Comparison of ENCODE assay signal across 17 mouse cellular contexts in the genomic region with DNA sequence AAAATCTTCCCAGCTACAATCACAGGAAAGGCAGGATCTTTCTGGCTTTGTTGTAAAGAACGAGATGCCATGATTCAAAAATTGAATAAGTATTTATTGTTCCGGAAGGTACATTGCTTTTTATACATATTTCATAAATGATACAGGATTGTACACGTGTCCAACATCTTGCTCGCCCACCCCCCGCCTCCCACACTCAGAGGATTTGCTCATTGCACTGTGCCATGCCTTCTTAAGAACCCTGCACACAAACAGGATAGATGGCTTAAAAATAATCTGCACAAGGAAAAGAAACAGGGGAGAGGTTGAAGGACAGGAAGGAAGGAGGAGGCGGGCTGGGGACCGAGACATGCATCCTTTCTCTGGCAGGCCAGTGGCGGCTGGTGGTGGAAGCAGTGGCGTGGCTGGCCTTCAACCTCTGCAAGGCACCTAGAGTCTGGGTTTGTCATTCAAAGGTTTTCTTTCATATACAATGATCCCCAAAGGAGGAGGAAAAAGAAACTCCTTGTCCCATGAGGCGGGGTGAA. TPM values are rescaled to one million over a fixed set of nuclear protein-coding genes. Genes with fewer than 3 reads are reported as not detected.
DNase-seq lines count a peak whose midpoint lies in the region; ATAC-seq and TF ChIP-seq lines count a peak whose summit lies in the region.
"Had no signal": no experiment of that assay in that cellular context is flagged by ENCODE, and none has a peak within 500 bp of the region (broad histone marks: within the 10 kb centered on the region; RNA-seq: fewer than 3 reads in every experiment).

No protein-coding gene starts in this region.

- no peak for TF ChIP-seq EP300 in heart, adult 2 months (IDR thresholded peaks at IDR 0.05; ENCODE audit: insufficient read depth, low read depth, low read length)

- DNase-seq in heart, adult 2 months, result no peak
- DNase-seq in kidney, postnatal 14 days, result peak; percentile 39
- no peak for DNase-seq in kidney, adult 9 months
- DNase-seq in hindbrain, embryonic 11.5 days (ENCODE audit: low spot score), result no peak
- DNase-seq: adrenal gland, postnatal 10 days; cerebellum, adult 9-11 months; lung, adult 18-20 months; spleen, adult 18-20 months; thymus, postnatal 14 days had no signal

- ATAC-seq in heart, embryonic 13.5 days (ENCODE audit: extremely low read depth, insufficient number of reproducible peaks, low FRiP score, low TSS enrichment), result no peak
- ATAC-seq in megakaryocyte, adult 5-6 weeks (ENCODE audit: poor library complexity, severe bottlenecking), result no peak
- ATAC-seq in hindbrain, embryonic 11.5 days (ENCODE audit: low FRiP score), result no peak
- ATAC-seq: forebrain, embryonic 13.5 days had no signal

- no peak for TF ChIP-seq POLR2A in heart, adult 2 months (IDR thresholded peaks at IDR 0.05; ENCODE audit: insufficient read depth, low read depth, low read length)

- no peak overlapping the region for H3K4me2 ChIP-seq in heart, embryonic 13.5 days
- no peak overlapping the region for H3K4me2 ChIP-seq in hindbrain, embryonic 11.5 days (replicated peaks; ENCODE audit: low read depth, low read length)
- H3K4me2 ChIP-seq: forebrain, embryonic 13.5 days; limb, embryonic 12.5 days; stomach, embryonic 15.5 days had no signal

- H3K9me3 ChIP-seq in heart, embryonic 13.5 days, result no peaks in the 10 kb centered on the region
- H3K9me3 ChIP-seq in megakaryocyte, embryonic 14.5 days, result no peaks in the 10 kb centered on the region
- no peaks in the 10 kb centered on the region for H3K9me3 ChIP-seq in hindbrain, embryonic 11.5 days (ENCODE audit: control insufficient read depth, low read length)
- H3K9me3 ChIP-seq: forebrain, embryonic 13.5 days; limb, embryonic 12.5 days; stomach, embryonic 15.5 days had no signal

- no peak for TF ChIP-seq CTCF in heart, adult 2 months (IDR thresholded peaks at IDR 0.05)

- H3K36me3 ChIP-seq in heart, embryonic 13.5 days, result peaks cover 14% of the 10 kb centered on the region
- 0 out of 2 replicates have a peak, but pooled peaks cover 2% of the 10 kb centered on the region for H3K36me3 ChIP-seq in heart, adult 2 months (ENCODE audit: control insufficient read depth, insufficient read depth, low read length)
- H3K36me3 ChIP-seq in megakaryocyte, embryonic 14.5 days (replicated peaks; ENCODE audit: low read length), result peaks cover 70% of the 10 kb centered on the region
- H3K36me3 ChIP-seq in hindbrain, embryonic 11.5 days (ENCODE audit: control insufficient read depth, insufficient read depth, low read length), result no peaks in the 10 kb centered on the region
- H3K36me3 ChIP-seq: stomach, embryonic 15.5 days had no signal

- H3K4me1 ChIP-seq in heart, embryonic 13.5 days, result peaks cover 47% of the 10 kb centered on the region
- peaks cover 4% of the 10 kb centered on the region for H3K4me1 ChIP-seq in heart, adult 2 months (ENCODE audit: control insufficient read depth, insufficient read depth, low read length)
- H3K4me1 ChIP-seq in megakaryocyte, embryonic 14.5 days, result peaks cover 76% of the 10 kb centered on the region
- H3K4me1 ChIP-seq in hindbrain, embryonic 11.5 days (replicated peaks; ENCODE audit: control insufficient read depth, insufficient read depth, low read length), result no peaks in the 10 kb centered on the region
- H3K4me1 ChIP-seq: forebrain, embryonic 13.5 days had no signal

- H3K4me3 ChIP-seq in heart, embryonic 13.5 days, result no peak overlapping the region
- H3K4me3 ChIP-seq in heart, adult 2 months, result no peak overlapping the region
- peak overlapping the region; percentile 43 for H3K4me3 ChIP-seq in megakaryocyte, embryonic 14.5 days (replicated peaks)
- H3K4me3 ChIP-seq in hindbrain, embryonic 11.5 days (ENCODE audit: low read depth, low read length), result no peak overlapping the region
- H3K4me3 ChIP-seq: forebrain, embryonic 13.5 days; limb, embryonic 12.5 days; stomach, embryonic 15.5 days had no signal

- WGBS in heart, embryonic 13.5 days, result 70% methylated on average over 10 of the region's 10 CpGs
- WGBS in heart, adult 2 months, result 57% methylated on average over 10 of the region's 10 CpGs
- 89% methylated on average over 10 of the region's 10 CpGs for WGBS in hindbrain, embryonic 11.5 days

- H3K9ac ChIP-seq in heart, embryonic 13.5 days, result no peak overlapping the region
- no peak overlapping the region for H3K9ac ChIP-seq in heart, adult 2 months (ENCODE audit: low read depth, low read length)
- no peak overlapping the region for H3K9ac ChIP-seq in hindbrain, embryonic 11.5 days (ENCODE audit: low read depth, low read length)
- H3K9ac ChIP-seq: forebrain, embryonic 13.5 days; limb, embryonic 12.5 days; stomach, embryonic 15.5 days had no signal

- intact Hi-C loops in heart, adult 2 months (cut with DNase I), result no loop called here

- peak overlapping the region; percentile 63; the same call in 1 of the 2 replicates for H3K27ac ChIP-seq in heart, embryonic 13.5 days (replicated peaks)
- H3K27ac ChIP-seq in heart, adult 2 months, result no peak overlapping the region
- H3K27ac ChIP-seq in hindbrain, embryonic 11.5 days (ENCODE audit: low read depth, low read length), result no peak overlapping the region
- H3K27ac ChIP-seq: forebrain, embryonic 13.5 days; limb, embryonic 12.5 days had no signal

- no peaks in the 10 kb centered on the region for H3K27me3 ChIP-seq in heart, embryonic 13.5 days (replicated peaks)
- H3K27me3 ChIP-seq in heart, adult 2 months (ENCODE audit: control insufficient read depth, insufficient read depth, low read length), result no peaks in the 10 kb centered on the region
- H3K27me3 ChIP-seq in megakaryocyte, embryonic 14.5 days (replicated peaks), result no peaks in the 10 kb centered on the region
- H3K27me3 ChIP-seq in hindbrain, embryonic 11.5 days (ENCODE audit: control insufficient read depth, insufficient read depth, low read length), result no peaks in the 10 kb centered on the region
- H3K27me3 ChIP-seq: forebrain, embryonic 13.5 days; limb, embryonic 12.5 days; stomach, embryonic 15.5 days had no signal

- H3K79me2 ChIP-seq in heart, adult 2 months (replicated peaks; ENCODE audit: control insufficient read depth, insufficient read depth, low read length), result no peaks in the 10 kb centered on the region

RNA-seq across cellular contexts. Expression of a gene that starts 5.4 kb away (rescaled TPM):
- 5.4 and 5.6 TPM in 2 replicates for polyA plus RNA-seq in heart, embryonic 13.5 days (2015; fragmentation: Nextera tagmentation; extraction: Ambion mirVana)
- not detected for total RNA-seq in heart, adult 2 months (2021)
- polyA plus RNA-seq in heart, adult 2 months (2012; rRNA removed), result 0.55 and 0.59 TPM in 2 replicates
- 1.3 TPM in 1 of 2 replicates, not detected in the other for polyA plus RNA-seq in megakaryocyte, embryonic 14.5 days (2012; ENCODE audit: insufficient read depth, low replicate concordance)
- total RNA-seq in megakaryocyte, adult 5-6 weeks (2015), result 0.50 and 1.2 TPM in 2 replicates
- 0.66 and 7.1 TPM in 2 replicates for total RNA-seq in megakaryocyte, adult 5-6 weeks (2017)
- polyA plus RNA-seq in hindbrain, embryonic 11.5 days (2014; fragmentation: Nextera tagmentation; extraction: Ambion mirVana), result 0.28 and 0.95 TPM in 2 replicates
- polyA plus RNA-seq: neural tube, embryonic 14.5 days had no signal

RNA-seq across cellular contexts. Expression of a gene that starts 43.5 kb away (rescaled TPM):
- 1.1 and 2.1 TPM in 2 replicates for polyA plus RNA-seq in heart, embryonic 13.5 days (2015; fragmentation: Nextera tagmentation; extraction: Ambion mirVana)
- total RNA-seq in heart, adult 2 months (2021), result not detected
- polyA plus RNA-seq in heart, adult 2 months (2012; rRNA removed), result 0.10 TPM in 1 of 2 replicates, not detected in the other
- polyA plus RNA-seq in megakaryocyte, embryonic 14.5 days (2012; ENCODE audit: insufficient read depth, low replicate concordance), result not detected in 2 replicates
- not detected in 2 replicates for total RNA-seq in megakaryocyte, adult 5-6 weeks (2015)
- total RNA-seq in megakaryocyte, adult 5-6 weeks (2017), result not detected in 2 replicates
- polyA plus RNA-seq in hindbrain, embryonic 11.5 days (2014; fragmentation: Nextera tagmentation; extraction: Ambion mirVana), result 0.18 and 0.22 TPM in 2 replicates
- total RNA-seq: granulocyte monocyte progenitor cell, adult 5-6 weeks had no signal
- polyA plus RNA-seq: forebrain, embryonic 13.5 days; limb, embryonic 12.5 days; neural tube, embryonic 14.5 days had no signal

RNA-seq across cellular contexts. Expression of a gene that starts 51.5 kb away (rescaled TPM):
- polyA plus RNA-seq in heart, embryonic 13.5 days (2015; fragmentation: Nextera tagmentation; extraction: Ambion mirVana), result 3.7 TPM in 1 of 2 replicates, not detected in the other
- total RNA-seq in heart, adult 2 months (2021), result 100 to 1,000 TPM; 123 to 156 TPM
- polyA plus RNA-seq in heart, adult 2 months (2012; rRNA removed), result 19.1 and 64.0 TPM in 2 replicates
- polyA plus RNA-seq in megakaryocyte, embryonic 14.5 days (2012; ENCODE audit: insufficient read depth, low replicate concordance), result 0.54 TPM in 1 of 2 replicates, not detected in the other
- total RNA-seq in megakaryocyte, adult 5-6 weeks (2015), result 33.3 and 39.3 TPM in 2 replicates
- total RNA-seq in megakaryocyte, adult 5-6 weeks (2017), result 25.7 and 55.3 TPM in 2 replicates
- 3.9 and 4.6 TPM in 2 replicates for polyA plus RNA-seq in hindbrain, embryonic 11.5 days (2014; fragmentation: Nextera tagmentation; extraction: Ambion mirVana)
- polyA plus RNA-seq: limb, embryonic 12.5 days had no signal
